Mouse (Mus musculus) kidney, embryonic 14.5 days (tissue): ENCODE data around the gene Nectin1. TPM values are rescaled to one million over a fixed set of nuclear protein-coding genes. Genes with fewer than 3 reads are reported as not detected.

Experiments used
- ATAC-seq: fragments of 200-750 bp; cut with Nextera tagmentation; 2 replicates; pipeline ENCODE4 v1.8.0; 2017; ENCODE audit warnings: moderate number of reproducible peaks, mild to moderate bottlenecking, moderate TSS enrichment, moderate library complexity; ENCODE audit not compliant: low FRiP score, low TSS enrichment
- H3K27ac ChIP-seq: fragments of 300-500 bp; sonication (generic); 2 replicates; pipeline ENCODE4 v1.5.1; 2014; ENCODE audit warnings: low read depth, mild to moderate bottlenecking, low read length, moderate library complexity, mixed read lengths
- H3K27me3 ChIP-seq: fragments of 300-500 bp; sonication (generic); 2 replicates; pipeline ENCODE4 v1.6.1; 2014; ENCODE audit warnings: mild to moderate bottlenecking, low read length; ENCODE audit not compliant: control insufficient read depth, insufficient read depth
- H3K36me3 ChIP-seq: fragments of 300-500 bp; sonication (generic); 2 replicates; pipeline ENCODE4 v1.6.1; 2014; ENCODE audit warnings: low read length, mixed read lengths; ENCODE audit not compliant: control insufficient read depth, insufficient read depth
- H3K4me1 ChIP-seq: fragments of 300-500 bp; sonication (generic); 2 replicates; pipeline ENCODE4 v1.6.1; 2014; ENCODE audit warnings: low read length, mixed read lengths; ENCODE audit not compliant: control insufficient read depth, insufficient read depth
- H3K4me2 ChIP-seq: fragments of 300-500 bp; sonication (generic); replicated peaks from 2 replicates; pipeline ENCODE4 v1.6.1; 2014; ENCODE audit warnings: low read depth, mild to moderate bottlenecking, low read length
- H3K4me3 ChIP-seq: fragments of 300-500 bp; sonication (generic); 2 replicates; pipeline ENCODE4 v1.5.1; 2014; ENCODE audit warnings: mild to moderate bottlenecking, low read length
- H3K9ac ChIP-seq: fragments of 300-500 bp; sonication (generic); 2 replicates; pipeline ENCODE4 v1.6.1; 2014; ENCODE audit warnings: low read depth, mild to moderate bottlenecking, low read length, moderate library complexity
- H3K9me3 ChIP-seq: fragments of 300-500 bp; sonication (generic); 2 replicates; pipeline ENCODE4 v1.6.1; 2016; ENCODE audit warnings: low read length; ENCODE audit not compliant: control insufficient read depth
- WGBS: fragments of 180-500 bp; shearing (Covaris S2); extraction: QIAGEN DNeasy Blood & Tissue Kit; methylation state at CpG from one replicate; pipeline ENCODE4 v1.1.7; 2014; 5-methylcytosine and 5-hydroxymethylcytosine counted together
- polyA plus RNA-seq: library from polyadenylated mRNA; unstranded; fragments of >200 nt; fragmentation: Nextera tagmentation; extraction: Ambion mirVana; gene quantifications from 2 replicates; pipeline ENCODE4 v1.2.1, GENCODE M21; 2014

Nectin1 gene
- polyA plus RNA-seq: 6.5 and 6.8 TPM in 2 replicates

GRCm38 (mm10) chr9:43743647-43744137, at the start of gene Nectin1:
Gene Nectin1, plus strand, starts transcription at chr9:43743984.
- Histone ChIP-seq H3K9ac (peak within 1 kb of the TSS; percentile 93), H3K4me3 (peak within 1 kb of the TSS; percentile 85), H3K9me3 (no peaks in the 10 kb centered on the region), H3K4me2 (peak within 1 kb of the TSS; percentile 95), H3K4me1 (peaks cover 31% of the 10 kb centered on the region), H3K27ac (peak within 1 kb of the TSS; percentile 87), H3K27me3 (peaks cover 7% of the 10 kb centered on the region), H3K36me3 (no peaks in the 10 kb centered on the region)
- WGBS: under 1% methylated on average over 45 of the region's 51 CpGs
- peak; percentile 92 for ATAC-seq

- Histone ChIP-seq H3K9me3 (no peaks in the 10 kb centered on the region), H3K4me1 (0 out of 2 replicates have a peak, but pooled peaks cover 4% of the 10 kb centered on the region), H3K27me3 (no peaks in the 10 kb centered on the region), H3K27ac (no peak overlapping the region), H3K9ac (no peak overlapping the region), H3K4me2 (no peak overlapping the region), H3K36me3 (no peaks in the 10 kb centered on the region), H3K4me3 (no peak overlapping the region)
- 13% methylated on average over 8 of the region's 8 CpGs for WGBS
- ATAC-seq: peak; percentile 55; the same call in 1 of the 2 replicates
These were observed 45.6 kb upstream of the Nectin1 start for GRCm38 (mm10) chr9:43698080-43698712.

GRCm38 (mm10) chr9:43698841-43699240, 44.9 kb upstream of the Nectin1 start:
- Histone ChIP-seq H3K27ac (no peak overlapping the region), H3K36me3 (no peaks in the 10 kb centered on the region), H3K4me2 (no peak overlapping the region), H3K9ac (no peak overlapping the region), H3K4me3 (no peak overlapping the region), H3K9me3 (no peaks in the 10 kb centered on the region), H3K4me1 (0 out of 2 replicates have a peak, but pooled peaks cover 4% of the 10 kb centered on the region), H3K27me3 (no peaks in the 10 kb centered on the region)
- 88% methylated on average over 10 of the region's 10 CpGs for WGBS
- ATAC-seq: 0 out of 2 replicates have a peak, but pooled peaks have one; percentile 20

- H3K4me3 ChIP-seq: no peak overlapping the region
- no peaks in the 10 kb centered on the region for H3K9me3 ChIP-seq
- ATAC-seq: no peak
- WGBS: 66% methylated on average over 11 of the region's 11 CpGs
- no peaks in the 10 kb centered on the region for H3K36me3 ChIP-seq
- H3K4me2 ChIP-seq: no peak overlapping the region
- H3K27ac ChIP-seq: no peak overlapping the region
- no peaks in the 10 kb centered on the region for H3K27me3 ChIP-seq
- 0 out of 2 replicates have a peak, but pooled peaks cover 4% of the 10 kb centered on the region for H3K4me1 ChIP-seq
- no peak overlapping the region for H3K9ac ChIP-seq
These were observed 44.2 kb upstream of the Nectin1 start for GRCm38 (mm10) chr9:43699417-43700225.

GRCm38 (mm10) chr9:43700226-43700579, 43.6 kb upstream of the Nectin1 start:
- 73% methylated on average over 3 of the region's 3 CpGs for WGBS

GRCm38 (mm10) chr9:43701748-43702147, 42.0 kb upstream of the Nectin1 start:
- no peak overlapping the region for H3K4me3 ChIP-seq
- 0 out of 2 replicates have a peak, but pooled peaks cover 4% of the 10 kb centered on the region for H3K4me1 ChIP-seq
- no peak overlapping the region for H3K27ac ChIP-seq
- H3K27me3 ChIP-seq: no peaks in the 10 kb centered on the region
- no peak for ATAC-seq
- H3K4me2 ChIP-seq: no peak overlapping the region
- no peaks in the 10 kb centered on the region for H3K9me3 ChIP-seq
- no peak overlapping the region for H3K9ac ChIP-seq
- H3K36me3 ChIP-seq: no peaks in the 10 kb centered on the region

More at GRCm38 (mm10) chr9:43700226-43700579, 43.6 kb upstream of the Nectin1 start:
- H3K9me3 ChIP-seq: no peaks in the 10 kb centered on the region
- H3K27me3 ChIP-seq: no peaks in the 10 kb centered on the region
- H3K9ac ChIP-seq: no peak overlapping the region
- H3K27ac ChIP-seq: no peak overlapping the region
- H3K36me3 ChIP-seq: no peaks in the 10 kb centered on the region
- no peak for ATAC-seq
- H3K4me1 ChIP-seq: 0 out of 2 replicates have a peak, but pooled peaks cover 4% of the 10 kb centered on the region
- H3K4me3 ChIP-seq: no peak overlapping the region
- no peak overlapping the region for H3K4me2 ChIP-seq

- Histone ChIP-seq H3K27me3 (no peaks in the 10 kb centered on the region), H3K4me1 (no peaks in the 10 kb centered on the region), H3K27ac (no peak overlapping the region), H3K4me2 (no peak overlapping the region), H3K9ac (no peak overlapping the region), H3K9me3 (no peaks in the 10 kb centered on the region), H3K36me3 (no peaks in the 10 kb centered on the region), H3K4me3 (no peak overlapping the region)
- ATAC-seq: no peak
- 83% methylated on average over 4 of the region's 4 CpGs for WGBS
These were observed 36.2 kb upstream of the Nectin1 start for GRCm38 (mm10) chr9:43707571-43707970.

GRCm38 (mm10) chr9:43708715-43709114, 35.1 kb upstream of the Nectin1 start:
- no peaks in the 10 kb centered on the region for H3K36me3 ChIP-seq
- H3K9me3 ChIP-seq: no peaks in the 10 kb centered on the region
- no peak overlapping the region for H3K4me2 ChIP-seq
- H3K27ac ChIP-seq: no peak overlapping the region
- H3K4me1 ChIP-seq: no peaks in the 10 kb centered on the region
- H3K9ac ChIP-seq: no peak overlapping the region
- no peak overlapping the region for H3K4me3 ChIP-seq
- ATAC-seq: no peak
- H3K27me3 ChIP-seq: no peaks in the 10 kb centered on the region
- 88% methylated on average over 2 of the region's 2 CpGs for WGBS

- no peak for ATAC-seq
- no peak overlapping the region for H3K27ac ChIP-seq
- no peaks in the 10 kb centered on the region for H3K27me3 ChIP-seq
- no peak overlapping the region for H3K4me3 ChIP-seq
- H3K36me3 ChIP-seq: no peaks in the 10 kb centered on the region
- H3K4me2 ChIP-seq: no peak overlapping the region
- no peaks in the 10 kb centered on the region for H3K9me3 ChIP-seq
- WGBS: 61% methylated on average over 3 of the region's 3 CpGs
- H3K4me1 ChIP-seq: no peaks in the 10 kb centered on the region
- no peak overlapping the region for H3K9ac ChIP-seq
These were observed 30.4 kb upstream of the Nectin1 start for GRCm38 (mm10) chr9:43713432-43713831.
